Mouse (Mus musculus) ES-E14 (cell line): Measurements from ENCODE around the gene Synj2.

Experiments
- CHD2 ChIP-seq: IDR thresholded peaks from 2 replicates; pipeline ENCODE4 v1.6.1; 2014; ENCODE audit warnings: mild to moderate bottlenecking, low read depth, low read length, inconsistent platforms
- HCFC1 ChIP-seq: IDR thresholded peaks from 2 replicates; pipeline ENCODE4 v1.6.1; 2012; ENCODE audit warnings: low read length, inconsistent platforms, borderline replicate concordance; ENCODE audit not compliant: insufficient read depth

DNA sequence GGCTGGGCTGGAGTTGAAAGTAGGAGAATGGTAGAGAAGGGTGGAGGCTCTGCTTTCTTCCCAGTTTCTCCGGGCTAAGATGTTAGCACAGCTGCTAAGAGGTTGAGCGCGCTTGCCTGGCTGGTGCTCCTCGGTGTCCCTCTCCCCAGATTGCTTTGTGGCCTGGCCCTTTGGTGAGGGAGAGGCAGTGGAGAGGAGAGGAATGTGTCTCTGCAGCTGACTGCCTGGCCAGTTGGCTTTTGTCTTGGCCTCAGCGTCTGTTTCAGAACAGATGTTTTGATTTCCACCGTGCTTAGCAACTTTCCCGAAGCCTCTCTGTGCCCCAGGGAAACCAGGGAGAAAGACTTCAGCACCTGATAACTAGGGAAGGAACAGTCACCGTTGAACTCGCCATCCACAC lies 18.7 kb downstream of the Synj2 start:
- TF ChIP-seq HCFC1 (no peak), CHD2 (no peak)
